Mouse (Mus musculus) CD4-positive naive resting alpha-beta T cell, adult 57 days (primary cell): ENCODE data around the gene Actl9. TPM values are rescaled to one million over a fixed set of nuclear protein-coding genes. Genes with fewer than 3 reads are reported as not detected.

Source experiments
- total RNA-seq: library from RNA; stranded (reverse); gene quantifications from one replicate; pipeline ENCODE4 v1.2.4, GENCODE M21; 2023

Gene Actl9
- not detected for total RNA-seq

GRCm38 (mm10) chr17:33432019-33432946, at the start of gene Actl9:
Gene Actl9 (plus strand): TSS chr17:33432896.

GRCm38 (mm10) chr17:33394182-33395034, 38.3 kb upstream of the Actl9 start, which contains the start of gene Zfp101:
Gene Zfp101 (minus strand): TSS chr17:33394641.

Other genes starting within 250 kb of the Actl9 start
- not detected for gene Olfr239, start 241.6 kb upstream of the Actl9 start, total RNA-seq
- gene Olfr1564, start 211.2 kb upstream of the Actl9 start, total RNA-seq: not detected
- gene Zfp955a, start 177.8 kb upstream of the Actl9 start, total RNA-seq: 7.1 TPM
- 0.12 TPM for gene Olfr63, start 168.2 kb upstream of the Actl9 start, total RNA-seq
- gene Zfp955b, start 143.4 kb upstream of the Actl9 start, total RNA-seq: 9.8 TPM
- gene Zfp81, start 74.0 kb upstream of the Actl9 start, total RNA-seq: 20.0 TPM
- gene Zfp101, start 38.3 kb upstream of the Actl9 start, total RNA-seq: 10.9 TPM
- 157 TPM for gene Adamts10, start 91.3 kb downstream of the Actl9 start, total RNA-seq
- gene Myo1f, start 122.8 kb downstream of the Actl9 start, total RNA-seq: 9.5 TPM
- 41.4 TPM for gene Zfp414, start 196.2 kb downstream of the Actl9 start, total RNA-seq
- 4.3 TPM for gene Pram1, start 205.2 kb downstream of the Actl9 start, total RNA-seq